Mouse (Mus musculus): ENCODE measurements at regions not wholly inside any gene's neighbourhood (a gene's known extent, or its start where the extent isn't known, plus 50 kb on each side); places are given as distances from the start of the nearest gene placed in this dataset.

- TF ChIP-seq CTCF (IDR thresholded peaks at IDR 0.05; ENCODE audit: borderline replicate concordance, insufficient read depth, low read length) (no peak), POLR2A (IDR thresholded peaks at IDR 0.05; ENCODE audit: low read depth, low read length) (no peak)
Measured at GRCm38 (mm10) chr12:46627320-46627719, 191.4 kb downstream of the Nova1 start.
